Mouse (Mus musculus): ENCODE measurements around the gene Mllt6.
"Not testable (repeated sequence)": the region's sequence is repeated elsewhere in the genome, so short reads cannot be mapped to it uniquely, and the experiment has no call there.

Mllt6 gene

DNA sequence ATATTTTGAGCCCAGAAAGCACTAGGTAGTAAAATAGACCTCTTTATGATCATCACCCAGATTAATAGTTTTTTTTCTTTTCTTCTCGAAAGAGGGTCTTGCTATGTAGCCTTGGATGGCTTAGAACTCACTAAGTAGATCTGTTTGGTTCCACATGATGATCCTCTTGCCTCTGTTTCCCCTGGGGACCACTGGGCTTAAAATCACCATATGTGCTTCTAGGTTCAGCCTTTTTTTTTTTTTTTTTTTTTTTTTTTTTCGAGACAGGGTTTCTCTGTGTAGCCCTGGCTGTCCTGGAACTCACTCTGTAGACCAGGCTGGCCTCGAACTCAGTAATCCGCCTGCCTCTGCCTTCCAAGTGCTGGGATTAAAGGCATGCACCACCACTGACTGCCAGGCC lies 14.7 kb upstream of the Mllt6 start:
- DNase-seq (ENCODE audit: low read depth), result not testable (repeated sequence)

DNA sequence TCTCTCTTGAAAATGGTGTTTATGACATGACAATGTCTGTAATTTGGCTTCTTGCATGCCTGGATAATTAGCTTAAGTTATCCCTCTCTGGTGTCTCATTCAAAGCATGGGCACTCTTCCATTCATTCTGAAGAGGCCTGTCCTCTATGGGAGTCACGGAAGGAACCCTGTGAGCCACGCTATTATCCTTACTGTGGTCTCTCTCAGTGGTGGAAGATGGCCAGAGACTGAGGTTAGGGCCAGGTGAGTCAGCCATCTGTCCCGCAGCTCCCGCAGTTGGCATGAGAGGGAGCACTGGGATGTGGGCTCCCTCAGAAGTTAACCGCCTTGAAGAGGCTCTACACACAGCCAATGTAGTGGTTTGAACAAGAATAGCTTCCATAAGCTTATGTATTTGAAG lies 12.9 kb upstream of the Mllt6 start:
- no peak for DNase-seq (ENCODE audit: low read depth)

DNA sequence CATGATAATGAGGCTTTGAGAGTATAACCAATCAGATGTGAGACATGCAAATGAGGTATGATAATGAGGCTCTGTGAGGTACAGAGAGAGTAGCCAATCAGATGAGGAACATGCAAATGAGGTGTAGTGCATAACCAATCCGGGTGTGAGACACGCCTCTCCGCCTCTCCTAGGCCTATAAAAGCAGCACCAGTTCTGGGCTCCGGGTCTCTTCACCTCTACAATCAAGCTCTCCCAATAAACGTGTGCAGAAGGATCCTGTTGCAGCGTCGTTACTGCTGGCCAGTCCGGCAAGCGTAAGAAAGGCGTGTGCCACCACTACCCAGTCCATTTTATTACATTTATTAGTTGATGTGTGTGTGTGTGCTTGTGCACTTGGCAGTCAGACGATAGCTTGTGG lies 9.8 kb upstream of the Mllt6 start:
- DNase-seq (ENCODE audit: low read depth), result not testable (repeated sequence)

DNA sequence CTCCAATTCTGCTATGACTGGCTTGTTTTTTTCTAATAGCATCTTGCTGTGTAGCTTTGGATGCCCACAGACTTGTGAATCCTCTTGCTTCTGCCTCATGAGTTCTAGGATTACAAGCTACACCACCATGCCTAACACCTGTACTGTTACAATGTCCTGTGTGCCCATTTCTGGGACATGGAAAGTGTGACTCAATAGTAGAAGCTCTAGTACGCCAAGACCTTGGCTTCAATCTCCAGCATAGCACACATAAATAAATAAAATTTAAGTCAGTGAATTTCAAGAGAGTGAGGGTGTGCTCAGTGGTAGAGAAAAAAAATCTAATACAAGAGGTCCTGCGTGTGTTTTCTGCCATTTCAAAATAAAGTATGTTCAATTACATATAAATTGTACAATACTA lies 9.0 kb upstream of the Mllt6 start:
- no peak for DNase-seq (ENCODE audit: low read depth)

DNA sequence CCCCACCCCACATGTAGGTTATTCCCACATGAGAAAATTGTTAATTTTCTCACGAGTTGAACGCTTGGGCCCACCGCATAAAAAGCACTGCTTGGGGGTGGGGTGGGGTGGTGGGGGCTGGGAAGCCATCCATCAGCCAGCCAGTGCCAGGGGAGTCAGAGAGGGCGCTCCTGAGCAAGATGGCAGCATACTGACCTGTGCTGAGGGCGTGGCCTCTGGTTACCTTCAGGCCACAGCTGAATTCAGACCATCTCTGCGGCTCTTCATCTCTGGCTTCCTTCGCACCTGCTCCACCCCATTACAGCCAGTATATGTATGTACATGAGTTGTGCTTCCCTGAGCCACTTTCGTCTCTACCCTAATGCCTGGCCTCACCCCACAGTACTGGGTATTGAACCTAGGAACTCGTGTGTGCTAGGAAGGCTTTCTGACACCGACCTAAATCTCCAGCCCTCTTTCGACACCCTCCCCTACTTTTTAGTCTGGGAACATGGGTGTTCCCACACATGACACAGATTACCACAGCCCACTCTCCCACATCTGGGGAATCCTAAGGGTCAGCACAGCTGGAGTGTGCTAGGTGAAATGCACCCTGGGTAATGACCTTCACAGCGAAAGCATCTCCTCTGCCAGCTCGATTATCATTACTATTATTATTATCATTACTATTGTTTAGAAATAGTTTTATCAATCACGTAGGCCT lies 6.8 kb upstream of the Mllt6 start:
- DNase-seq (ENCODE audit: low read depth), result no peak

DNA sequence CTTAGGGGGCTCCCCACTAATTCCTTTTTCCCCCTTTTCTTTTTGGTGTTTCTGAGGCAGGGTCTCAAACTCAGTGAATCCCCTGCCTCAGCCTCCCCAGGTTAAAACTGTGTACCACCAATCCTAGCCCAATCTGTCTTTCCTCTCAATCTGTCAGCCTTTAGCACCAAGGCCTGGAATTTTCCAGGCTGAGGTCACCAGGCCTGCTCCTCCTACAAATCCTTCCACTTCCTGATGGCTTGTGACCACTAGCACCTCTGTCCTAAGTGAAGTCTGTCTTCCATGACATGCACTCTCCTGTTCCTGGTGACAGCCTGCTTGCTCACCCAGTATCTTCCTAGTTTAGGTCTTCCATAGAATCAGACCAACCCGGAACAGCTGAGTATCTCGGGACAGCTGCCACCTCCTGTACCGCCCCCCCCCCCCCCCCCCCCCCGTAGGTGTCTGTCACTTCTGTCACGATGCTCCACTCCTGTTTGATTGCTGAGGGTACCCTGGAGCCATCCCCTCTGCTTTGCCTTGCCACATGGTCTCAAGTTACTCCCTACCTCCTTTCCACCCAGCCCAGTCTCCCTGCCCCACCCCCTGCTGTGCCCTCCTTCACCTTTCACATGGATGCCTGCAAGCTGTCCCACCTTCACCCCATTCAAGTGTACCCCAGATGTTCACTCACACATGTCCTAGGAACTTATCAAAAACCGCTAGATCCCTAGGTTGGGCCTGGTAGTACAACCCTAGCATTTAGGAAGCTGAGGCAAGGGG lies 5.8 kb upstream of the Mllt6 start:
- no peak for DNase-seq (ENCODE audit: low read depth)

DNA sequence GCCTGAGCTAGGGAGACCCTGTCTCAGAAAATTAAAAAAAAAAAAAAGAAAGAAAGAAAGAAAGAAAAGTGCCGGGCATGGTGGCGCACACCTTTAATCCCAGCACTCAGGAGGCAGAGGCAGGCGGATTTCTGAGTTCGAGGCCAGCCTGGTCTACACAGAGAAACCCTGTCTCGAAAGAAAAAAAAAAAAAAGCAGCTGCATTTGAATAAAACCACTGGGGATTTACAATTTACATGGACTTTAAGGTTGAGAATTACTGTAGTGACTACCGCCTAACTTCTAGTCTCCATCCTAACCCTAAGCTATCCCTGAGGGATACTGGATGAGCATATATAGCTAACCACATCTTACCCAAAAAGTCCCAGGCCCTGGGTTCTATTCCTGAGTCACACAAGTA lies 5.2 kb upstream of the Mllt6 start:
- not testable (repeated sequence) for DNase-seq (ENCODE audit: low read depth)

DNA sequence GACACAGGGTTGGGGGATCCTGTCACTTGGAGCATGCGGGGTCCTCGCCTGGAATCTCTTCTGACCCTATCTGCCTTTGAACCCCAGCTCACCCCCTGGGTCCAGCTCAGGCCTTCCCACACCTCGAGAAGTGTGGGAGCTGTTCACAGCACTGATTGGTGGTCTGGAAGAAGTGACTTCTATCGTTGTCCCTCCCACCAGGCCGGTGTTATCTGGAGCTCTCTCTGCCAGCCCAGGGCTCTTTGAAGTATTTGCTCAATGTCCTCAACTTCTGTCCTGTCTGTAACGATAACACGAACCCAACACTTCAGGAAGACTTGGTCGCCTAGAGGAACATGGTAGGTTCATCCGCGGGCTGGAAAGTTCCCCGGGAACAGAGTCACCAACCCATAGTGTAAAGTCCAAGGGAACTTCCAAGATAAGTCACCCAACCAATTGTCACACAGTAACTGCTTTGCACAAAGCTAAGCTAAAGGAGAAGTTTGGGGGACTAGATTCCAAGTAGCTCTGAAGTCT lies 4.4 kb upstream of the Mllt6 start:
- DNase-seq (ENCODE audit: low read depth), result no peak

DNA sequence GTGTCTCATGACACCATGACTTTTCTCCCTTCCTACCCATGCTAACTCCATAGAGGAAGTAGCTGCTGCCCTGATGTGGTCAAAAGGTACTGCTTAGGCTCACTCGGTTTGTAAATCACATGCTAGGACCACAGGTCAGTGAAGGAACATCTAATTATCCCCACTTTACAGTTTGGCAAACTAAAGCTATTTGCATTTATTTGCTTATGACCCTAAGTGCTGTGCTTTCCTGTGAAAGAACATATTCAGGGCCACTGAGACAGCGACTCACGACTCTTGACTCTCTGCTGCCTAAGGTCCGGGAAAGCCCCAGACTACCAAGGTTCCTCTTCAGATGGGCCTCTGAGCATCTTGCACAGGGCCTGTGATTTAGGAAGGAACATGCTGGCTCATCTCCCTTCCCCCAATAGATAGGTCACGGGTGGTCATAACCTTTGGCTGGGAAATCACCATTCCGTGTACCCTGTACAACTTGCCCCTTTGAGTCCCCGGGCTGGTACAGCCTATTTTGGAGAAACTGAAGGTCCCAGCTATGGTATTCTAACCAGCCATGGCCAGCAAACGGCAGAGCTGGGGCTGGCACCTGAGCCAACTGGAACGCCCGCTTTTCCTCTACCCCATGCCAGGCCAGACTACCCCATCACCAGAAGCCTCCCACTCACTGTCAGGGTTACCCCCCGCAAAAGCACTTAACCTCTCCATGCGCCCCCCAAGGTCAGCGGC lies 3.8 kb upstream of the Mllt6 start:
- DNase-seq (ENCODE audit: low read depth), result peak; percentile 56

DNA sequence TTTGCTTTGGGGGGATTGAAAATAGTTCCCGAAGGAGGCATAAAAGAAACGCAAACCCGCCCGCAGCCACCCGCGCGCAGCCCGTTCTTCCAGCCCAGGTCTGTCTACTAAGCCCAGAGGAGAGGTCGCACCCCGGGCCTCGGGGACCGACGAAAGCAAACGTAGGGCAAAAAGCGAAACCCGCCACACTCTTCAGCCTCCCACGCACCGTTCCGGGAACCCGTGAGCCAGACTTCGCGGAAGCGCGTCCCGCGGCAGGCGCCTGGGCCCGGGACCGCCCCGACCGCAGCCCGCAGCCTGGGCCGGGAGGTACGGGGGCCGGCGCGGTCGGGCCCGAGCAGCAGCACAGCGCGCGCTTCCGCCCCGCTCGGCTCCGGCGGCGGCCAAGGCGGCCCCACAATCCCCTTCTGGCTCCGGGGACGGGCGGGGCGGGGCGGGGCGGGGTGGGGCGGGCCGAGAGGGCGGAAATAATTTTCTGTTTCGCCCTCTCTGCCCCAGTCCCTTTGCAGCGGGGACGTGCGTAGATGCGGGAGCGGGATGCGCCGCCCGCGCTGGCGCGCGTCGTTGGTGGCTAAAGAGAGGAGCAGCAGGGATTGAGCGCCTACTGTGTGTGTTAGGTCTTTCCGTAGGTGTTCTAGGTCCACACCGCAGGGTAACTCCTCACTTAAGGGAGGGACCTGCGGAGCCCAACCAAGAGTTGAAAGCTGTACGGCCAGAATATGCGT lies 3.1 kb upstream of the Mllt6 start:
- DNase-seq (ENCODE audit: low read depth), result peak; percentile 71

DNA sequence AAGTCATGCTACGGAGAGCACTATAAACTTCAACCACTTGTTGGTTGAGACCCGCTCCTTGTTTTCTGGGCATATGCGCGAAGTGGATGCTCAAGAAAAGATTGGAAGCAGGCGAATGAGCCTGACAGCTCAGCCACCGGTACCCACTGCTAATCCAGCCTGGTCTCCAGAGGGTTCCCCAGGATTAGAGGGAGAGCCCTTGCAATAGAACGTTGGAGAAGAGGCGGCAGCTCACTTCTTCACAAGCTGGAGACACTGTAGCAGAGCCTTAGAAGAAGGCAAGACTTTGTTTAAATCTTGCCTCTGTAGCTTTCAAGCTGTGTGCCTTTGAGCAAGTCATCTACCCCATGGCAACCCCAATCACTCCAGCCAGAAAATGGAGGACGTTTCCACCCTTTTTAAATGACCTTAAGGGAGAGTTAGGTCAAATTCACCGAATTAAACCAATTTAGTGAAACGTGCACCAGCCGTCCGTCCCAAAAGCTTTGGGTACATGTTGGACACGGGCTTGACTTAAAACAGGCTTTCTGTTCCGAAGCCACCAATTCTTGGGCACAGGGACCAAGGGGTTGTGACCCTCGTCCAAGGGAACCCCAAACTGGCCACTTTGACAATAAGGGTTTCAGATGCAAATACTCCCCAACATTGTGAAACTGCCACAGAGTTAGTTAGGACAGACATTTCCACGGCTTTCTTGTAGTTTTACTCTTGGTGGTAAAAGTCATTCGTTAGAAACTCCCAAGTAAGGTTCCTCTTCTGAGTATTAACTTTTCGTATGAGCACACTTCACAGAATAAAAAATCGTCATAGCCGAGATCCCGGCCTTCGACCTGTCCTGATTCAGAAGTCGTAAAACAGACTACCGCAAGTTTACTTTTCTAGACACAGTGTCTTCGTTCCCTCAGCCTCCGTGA lies 2.2 kb upstream of the Mllt6 start:
- peak; percentile 32 for DNase-seq (ENCODE audit: low read depth)

DNA sequence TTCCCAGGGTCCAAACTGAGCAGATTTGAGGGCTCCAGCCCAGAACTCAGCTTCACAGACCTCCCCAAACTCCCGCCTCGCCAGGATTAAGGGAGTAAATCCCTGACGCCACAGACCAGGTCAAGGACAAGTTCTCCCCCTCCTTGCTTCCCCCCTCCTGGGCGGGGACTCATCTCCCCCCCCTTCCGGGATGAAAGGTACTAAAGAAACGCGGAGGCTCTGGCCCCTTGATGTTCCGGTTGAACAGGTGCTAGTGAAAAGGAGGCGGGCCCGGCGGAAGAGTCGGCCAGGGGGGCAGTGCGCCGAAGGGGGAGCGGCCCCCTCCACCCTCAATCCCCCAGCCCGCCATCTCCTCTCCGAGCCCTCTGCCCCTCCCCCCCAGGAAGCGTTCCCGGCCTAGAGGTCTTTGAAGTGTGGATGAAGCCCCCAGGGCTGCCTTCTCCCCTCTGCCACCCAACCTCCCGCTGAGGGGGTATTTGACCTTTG lies 1.5 kb upstream of the Mllt6 start:
- DNase-seq (ENCODE audit: low read depth), result peak; percentile 74

DNA sequence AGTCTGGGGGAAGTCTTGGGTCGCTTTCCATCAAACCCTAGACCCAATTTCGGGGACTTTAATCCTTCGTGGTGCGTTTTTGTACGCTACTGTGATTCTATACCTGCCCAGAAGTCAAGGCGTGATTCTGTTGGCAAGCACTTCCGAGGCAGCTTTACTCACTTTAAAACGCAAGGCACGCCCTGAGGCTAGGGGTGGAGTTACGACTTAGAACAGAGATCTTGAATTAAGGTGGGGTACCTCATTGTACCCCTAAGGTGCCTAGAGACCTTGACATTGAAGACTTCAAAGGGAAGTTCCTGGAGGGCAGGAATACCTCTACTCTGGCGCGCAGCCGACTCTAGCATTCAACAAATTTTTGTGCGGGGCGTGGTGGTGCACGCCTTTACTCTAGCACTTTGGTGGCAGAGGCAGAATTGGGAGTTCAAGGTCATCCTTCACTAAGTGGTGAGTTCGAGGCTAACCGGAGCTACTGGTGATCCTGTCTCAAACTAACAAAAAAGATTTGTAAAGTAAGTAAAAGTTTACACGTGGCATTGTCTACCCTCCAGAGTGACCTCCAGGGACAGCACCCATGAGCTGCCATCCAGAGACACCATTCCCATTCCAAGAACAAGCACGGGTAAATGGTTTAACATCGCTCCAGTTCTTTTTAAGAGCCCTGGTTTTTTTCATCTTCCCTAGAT lies 864 bp upstream of the Mllt6 start:
- peak; percentile 79 for DNase-seq (ENCODE audit: low read depth)

DNA sequence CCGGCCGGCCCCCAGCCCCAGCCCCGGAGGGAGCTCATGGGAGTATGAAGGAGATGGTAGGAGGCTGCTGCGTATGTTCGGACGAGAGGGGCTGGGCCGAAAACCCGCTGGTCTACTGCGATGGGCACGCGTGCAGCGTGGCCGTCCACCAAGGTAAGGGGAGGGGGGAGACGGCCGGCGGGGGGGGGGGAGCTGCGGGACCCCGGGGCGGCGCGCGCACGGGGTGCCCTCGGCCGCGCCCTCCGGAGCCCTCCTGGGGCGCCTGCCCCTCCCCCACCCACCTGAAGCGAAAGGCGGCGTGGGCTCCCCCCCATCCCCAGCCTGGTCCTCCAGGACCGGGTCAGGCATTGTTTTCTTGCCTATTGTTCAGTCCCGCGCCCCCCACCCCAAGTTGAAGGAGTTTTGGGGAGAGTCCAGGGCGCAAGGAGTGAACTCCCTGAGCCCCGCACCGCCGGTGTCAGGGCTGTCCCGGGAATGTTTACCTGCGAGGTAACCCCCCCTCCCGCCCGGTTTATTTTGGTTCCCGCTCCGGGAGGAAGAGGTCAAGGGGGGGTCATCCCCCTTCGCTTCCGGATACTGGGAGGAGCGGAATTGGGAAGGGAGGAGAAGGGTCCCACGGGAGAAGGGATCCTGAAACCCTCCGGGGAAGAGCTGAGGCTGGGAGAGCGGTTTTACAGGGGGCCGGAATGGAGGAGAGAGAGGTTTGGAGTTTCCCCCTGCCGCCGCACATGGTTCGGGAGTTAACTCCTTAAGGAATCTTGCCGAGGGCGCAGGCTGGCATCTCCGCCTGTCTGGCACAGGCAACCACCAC lies 519 bp downstream of the Mllt6 start:
- DNase-seq (ENCODE audit: low read depth), result no peak

DNA sequence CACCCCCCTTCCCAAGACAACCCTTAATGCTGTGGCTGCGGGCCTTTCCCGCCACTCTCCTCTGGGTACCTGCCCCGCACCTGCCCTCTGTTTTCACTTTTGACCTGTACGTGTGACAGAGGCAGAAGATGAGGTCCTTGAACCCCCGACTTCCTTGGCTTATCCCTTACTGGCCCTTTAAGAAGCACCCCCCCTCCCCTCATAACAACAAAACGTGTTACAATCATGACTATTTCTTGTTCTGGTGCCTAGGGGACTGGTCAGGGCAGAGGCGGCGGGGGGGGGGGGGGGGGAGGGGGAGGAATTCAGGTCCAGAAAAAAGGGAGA lies 1.1 kb downstream of the Mllt6 start:
- DNase-seq (ENCODE audit: low read depth), result peak; percentile 45

DNA sequence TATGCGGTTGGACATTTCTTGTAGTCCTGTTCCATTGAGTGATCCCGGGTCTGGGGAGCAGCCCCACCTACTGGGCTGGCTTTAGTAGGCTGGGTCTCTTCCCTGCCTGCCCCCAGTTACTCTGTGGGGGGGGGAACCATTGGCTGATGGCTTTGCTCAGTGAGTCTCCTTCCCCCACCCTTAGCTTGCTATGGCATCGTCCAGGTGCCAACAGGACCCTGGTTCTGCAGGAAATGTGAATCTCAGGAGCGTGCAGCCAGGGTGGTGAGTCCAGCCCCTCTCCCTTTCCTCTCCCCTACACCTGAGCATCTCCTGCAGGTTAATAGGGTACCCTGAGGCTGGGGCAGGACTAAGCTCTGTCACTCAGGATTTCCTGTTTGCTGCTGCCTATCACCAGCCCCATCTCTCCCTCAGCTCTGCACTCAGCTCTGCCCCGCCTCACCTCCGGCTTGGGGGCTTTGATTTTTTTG lies 1.6 kb downstream of the Mllt6 start:
- DNase-seq (ENCODE audit: low read depth), result peak; percentile 56

DNA sequence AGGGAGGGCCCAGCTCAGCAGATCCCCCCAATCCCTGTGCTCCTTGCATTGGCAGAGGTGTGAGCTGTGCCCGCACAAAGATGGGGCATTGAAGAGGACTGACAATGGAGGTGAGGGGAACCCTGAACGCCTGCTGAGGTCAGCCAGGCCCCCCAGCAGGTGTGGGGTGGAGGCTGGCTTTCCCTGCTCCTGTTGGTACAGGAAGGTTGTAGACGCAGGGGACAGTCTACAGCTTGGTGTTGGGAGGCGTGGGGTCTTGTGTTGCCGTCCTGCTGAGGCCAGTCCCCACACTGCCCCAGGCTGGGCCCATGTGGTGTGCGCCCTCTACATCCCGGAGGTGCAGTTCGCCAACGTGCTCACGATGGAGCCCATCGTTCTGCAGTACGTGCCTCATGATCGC lies 2.2 kb downstream of the Mllt6 start:
- no peak for DNase-seq (ENCODE audit: low read depth)

DNA sequence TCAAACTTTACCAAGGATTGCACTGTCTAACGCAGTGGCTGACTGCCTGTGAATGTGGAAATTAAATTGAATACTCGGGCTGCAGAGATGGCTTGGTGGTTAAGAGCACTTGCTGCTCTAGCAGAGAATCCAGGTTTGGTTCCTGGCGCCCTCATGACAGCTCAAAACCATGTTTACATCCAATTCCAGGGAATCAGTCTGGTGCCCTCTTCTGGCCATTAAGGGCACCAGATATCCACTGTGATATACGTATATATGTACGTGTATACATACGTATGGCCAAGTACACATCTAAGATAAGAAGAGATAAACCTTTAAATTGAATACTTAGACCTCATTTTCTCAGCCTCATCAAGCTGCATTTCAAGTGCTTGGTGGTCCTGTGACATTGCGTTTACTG lies 3.0 kb downstream of the Mllt6 start:
- peak; percentile 46 for DNase-seq (ENCODE audit: low read depth)

DNA sequence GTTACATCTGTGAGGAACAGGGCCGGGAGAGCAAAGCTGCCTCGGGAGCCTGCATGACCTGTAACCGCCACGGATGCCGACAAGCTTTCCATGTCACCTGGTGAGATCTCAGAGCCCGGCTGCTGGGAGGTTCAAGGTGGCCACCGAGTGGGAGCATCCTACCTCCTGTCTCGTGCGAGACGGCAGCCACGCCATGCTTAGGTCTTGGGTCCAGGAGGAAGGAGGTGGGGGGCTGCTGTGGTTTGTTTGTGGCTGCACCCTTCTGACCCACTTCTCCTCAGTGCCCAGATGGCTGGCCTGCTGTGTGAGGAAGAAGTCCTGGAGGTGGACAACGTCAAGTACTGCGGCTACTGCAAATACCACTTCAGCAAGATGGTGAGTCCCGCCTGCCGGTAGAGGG lies 3.6 kb downstream of the Mllt6 start:
- no peak for DNase-seq (ENCODE audit: low read depth)

DNA sequence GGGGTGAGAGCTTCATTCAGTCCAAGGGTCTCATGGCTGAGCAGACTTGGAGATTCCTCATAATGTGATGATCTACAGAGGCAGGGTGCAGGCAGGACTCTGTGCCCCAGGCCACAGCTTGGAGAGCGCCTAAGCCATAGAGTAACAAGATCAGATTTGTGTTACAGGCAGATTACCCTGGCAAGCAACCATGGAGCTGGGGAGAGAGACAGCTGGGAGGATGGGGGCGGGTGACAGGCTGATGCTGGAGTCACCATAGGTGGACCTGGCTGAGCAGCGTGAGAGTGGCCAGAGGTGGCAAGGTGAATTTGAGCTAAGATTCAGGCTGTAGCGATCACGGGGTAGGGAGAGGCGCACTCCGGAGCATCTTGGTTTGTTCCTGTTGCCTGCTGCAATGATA lies 4.9 kb downstream of the Mllt6 start:
- DNase-seq (ENCODE audit: low read depth), result no peak

Data from 416B (cell line).